8 mouse cellular contexts compared by ENCODE assay signal in genomic region chr5:113773664-113774063, GRCm38 (mm10). TPM values are rescaled to one million over a fixed set of nuclear protein-coding genes. Genes with fewer than 3 reads are reported as not detected.
DNase-seq lines count a peak whose midpoint lies in the region; ATAC-seq lines count a peak whose summit lies in the region.

No protein-coding gene starts in this region.

- no peak for ATAC-seq in embryonic facial prominence, embryonic 14.5 days (ENCODE audit: low read depth)
- ATAC-seq in limb, embryonic 13.5 days (ENCODE audit: low FRiP score, low read depth), result no peak
- ATAC-seq in midbrain, embryonic 15.5 days (replicated peaks), result no peak

- peaks cover 10% of the 10 kb centered on the region for H3K4me1 ChIP-seq in embryonic facial prominence, embryonic 14.5 days (ENCODE audit: control insufficient read depth, insufficient read depth, low read length)
- peaks cover 31% of the 10 kb centered on the region for H3K4me1 ChIP-seq in limb, embryonic 13.5 days
- H3K4me1 ChIP-seq in midbrain, embryonic 15.5 days, result peaks cover 32% of the 10 kb centered on the region

- H3K36me3 ChIP-seq in embryonic facial prominence, embryonic 14.5 days (ENCODE audit: control insufficient read depth, insufficient read depth, low read length), result peaks cover 36% of the 10 kb centered on the region
- peaks cover 50% of the 10 kb centered on the region for H3K36me3 ChIP-seq in limb, embryonic 13.5 days
- H3K36me3 ChIP-seq in midbrain, embryonic 15.5 days (replicated peaks), result peaks cover 22% of the 10 kb centered on the region

- H3K27ac ChIP-seq in embryonic facial prominence, embryonic 14.5 days (replicated peaks; ENCODE audit: low read depth, low read length), result no peak overlapping the region
- no peak overlapping the region; the same call in 1 of the 2 replicates for H3K27ac ChIP-seq in limb, embryonic 13.5 days
- H3K27ac ChIP-seq in midbrain, embryonic 15.5 days, result no peak overlapping the region

- H3K4me2 ChIP-seq in embryonic facial prominence, embryonic 14.5 days (ENCODE audit: low read depth, low read length), result peak overlapping the region; percentile 97
- peak overlapping the region; percentile 94 for H3K4me2 ChIP-seq in limb, embryonic 13.5 days (replicated peaks)
- H3K4me2 ChIP-seq in midbrain, embryonic 15.5 days, result peak overlapping the region; percentile 78

- under 1% methylated on average over 7 of the region's 7 CpGs for WGBS in embryonic facial prominence, embryonic 14.5 days
- 1% methylated on average over 7 of the region's 7 CpGs for WGBS in limb, embryonic 13.5 days
- WGBS in midbrain, embryonic 15.5 days, result under 1% methylated on average over 7 of the region's 7 CpGs

- H3K9me3 ChIP-seq in embryonic facial prominence, embryonic 14.5 days (ENCODE audit: control insufficient read depth, low read length), result no peaks in the 10 kb centered on the region
- H3K9me3 ChIP-seq in limb, embryonic 13.5 days, result no peaks in the 10 kb centered on the region
- H3K9me3 ChIP-seq in midbrain, embryonic 15.5 days, result no peaks in the 10 kb centered on the region

- peak overlapping the region; percentile 99 for H3K4me3 ChIP-seq in embryonic facial prominence, embryonic 14.5 days (ENCODE audit: low read depth, low read length)
- H3K4me3 ChIP-seq in limb, embryonic 13.5 days, result peak overlapping the region; percentile 99
- peak overlapping the region; percentile 97 for H3K4me3 ChIP-seq in midbrain, embryonic 15.5 days

- DNase-seq in 416B (ENCODE audit: low read depth), result peak; percentile 93
- DNase-seq in adrenal gland, postnatal 36 days, result peak; percentile 96 to 97
- DNase-seq in embryonic facial prominence, embryonic 14.5 days (ENCODE audit: low spot score), result peak; percentile 86
- peak; percentile 87 for DNase-seq in heart, adult 8-10 months (ENCODE audit: low spot score)
- DNase-seq in kidney, adult 8-10 months, result peak; percentile 76 to 92
- DNase-seq in spleen, adult 18-20 months, result peak; percentile 75 to 87

- H3K9ac ChIP-seq in embryonic facial prominence, embryonic 14.5 days (ENCODE audit: low read depth, low read length), result peak overlapping the region; percentile 75; the same call in 1 of the 2 replicates
- peak overlapping the region; percentile 81 for H3K9ac ChIP-seq in limb, embryonic 13.5 days
- no peak overlapping the region for H3K9ac ChIP-seq in midbrain, embryonic 15.5 days

- no peaks in the 10 kb centered on the region for H3K27me3 ChIP-seq in embryonic facial prominence, embryonic 14.5 days (replicated peaks; ENCODE audit: control insufficient read depth, insufficient read depth, low read length)
- no peaks in the 10 kb centered on the region for H3K27me3 ChIP-seq in limb, embryonic 13.5 days
- H3K27me3 ChIP-seq in midbrain, embryonic 15.5 days (replicated peaks), result no peaks in the 10 kb centered on the region

RNA-seq across cellular contexts. Expression of gene Iscu, which starts 1.1 kb away (rescaled TPM):
- 100 to 1,000 TPM; 612 to 984 TPM for total RNA-seq in adrenal gland, postnatal 36 days (2021)
- 103 and 107 TPM in 2 replicates for polyA plus RNA-seq in embryonic facial prominence, embryonic 14.5 days (2014; fragmentation: Nextera tagmentation; extraction: Ambion mirVana)
- total RNA-seq in heart, adult 8-10 months (2022), result 100 to 1,000 TPM; 195 to 224 (median 212) TPM
- polyA plus RNA-seq in limb, embryonic 13.5 days (2015; fragmentation: Nextera tagmentation; extraction: Ambion mirVana), result 96.3 and 98.5 TPM in 2 replicates
- polyA plus RNA-seq in midbrain, embryonic 15.5 days (2015; fragmentation: Nextera tagmentation; extraction: Ambion mirVana), result 75.4 and 78.4 TPM in 2 replicates

RNA-seq across cellular contexts. Expression of gene Sart3, which starts 1.4 kb away (rescaled TPM):
- total RNA-seq in adrenal gland, postnatal 36 days (2021), result 10 to 100 TPM; 30.0 to 33.3 TPM
- 37.2 and 39.3 TPM in 2 replicates for polyA plus RNA-seq in embryonic facial prominence, embryonic 14.5 days (2014; fragmentation: Nextera tagmentation; extraction: Ambion mirVana)
- 10 to 100 TPM; 11.2 to 12.6 (median 12.2) TPM for total RNA-seq in heart, adult 8-10 months (2022)
- 59.8 and 60.2 TPM in 2 replicates for polyA plus RNA-seq in limb, embryonic 13.5 days (2015; fragmentation: Nextera tagmentation; extraction: Ambion mirVana)
- polyA plus RNA-seq in midbrain, embryonic 15.5 days (2015; fragmentation: Nextera tagmentation; extraction: Ambion mirVana), result 53.3 and 57.5 TPM in 2 replicates

RNA-seq across cellular contexts. Expression of gene Tmem119, which starts 26.7 kb away (rescaled TPM):
- 10 to 100 TPM in 1 of 2 experiments, 1 to 10 TPM in 1; 9.3 to 14.1 TPM for total RNA-seq in adrenal gland, postnatal 36 days (2021)
- 94.4 and 109 TPM in 2 replicates for polyA plus RNA-seq in embryonic facial prominence, embryonic 14.5 days (2014; fragmentation: Nextera tagmentation; extraction: Ambion mirVana)
- total RNA-seq in heart, adult 8-10 months (2022), result 1 to 10 TPM; 2.0 to 4.6 (median 2.7) TPM
- polyA plus RNA-seq in limb, embryonic 13.5 days (2015; fragmentation: Nextera tagmentation; extraction: Ambion mirVana), result 221 and 237 TPM in 2 replicates
- 5.7 and 6.3 TPM in 2 replicates for polyA plus RNA-seq in midbrain, embryonic 15.5 days (2015; fragmentation: Nextera tagmentation; extraction: Ambion mirVana)

RNA-seq across cellular contexts. Expression of gene Ficd, which starts 38.1 kb away (rescaled TPM):
- 10 to 100 TPM; 12.7 to 15.2 TPM for total RNA-seq in adrenal gland, postnatal 36 days (2021)
- polyA plus RNA-seq in embryonic facial prominence, embryonic 14.5 days (2014; fragmentation: Nextera tagmentation; extraction: Ambion mirVana), result 5.4 and 6.4 TPM in 2 replicates
- 10 to 100 TPM; 10.2 to 11.6 (median 10.8) TPM for total RNA-seq in heart, adult 8-10 months (2022)
- polyA plus RNA-seq in limb, embryonic 13.5 days (2015; fragmentation: Nextera tagmentation; extraction: Ambion mirVana), result 5.8 and 6.4 TPM in 2 replicates
- 10.4 and 10.7 TPM in 2 replicates for polyA plus RNA-seq in midbrain, embryonic 15.5 days (2015; fragmentation: Nextera tagmentation; extraction: Ambion mirVana)

RNA-seq across cellular contexts. Expression of gene 1700069L16Rik, which starts 49.1 kb away (rescaled TPM):
- total RNA-seq in adrenal gland, postnatal 36 days (2021), result not detected
- not detected in 2 replicates for polyA plus RNA-seq in embryonic facial prominence, embryonic 14.5 days (2014; fragmentation: Nextera tagmentation; extraction: Ambion mirVana)
- not detected for total RNA-seq in heart, adult 8-10 months (2022)
- polyA plus RNA-seq in limb, embryonic 13.5 days (2015; fragmentation: Nextera tagmentation; extraction: Ambion mirVana), result not detected in 2 replicates
- polyA plus RNA-seq in midbrain, embryonic 15.5 days (2015; fragmentation: Nextera tagmentation; extraction: Ambion mirVana), result not detected in 2 replicates

Comparison
In these comparisons a context has a peak if more than half of its experiments do, and no peak if none do; other contexts are left out.
1. RNA of gene Tmem119, which starts 26.7 kb away (polyA plus RNA-seq): 221 to 237 TPM in limb, embryonic 13.5 days and 94.4 to 109 TPM in embryonic facial prominence, embryonic 14.5 days; 5.7 to 6.3 TPM in midbrain, embryonic 15.5 days; every median in the first group is over 10 times any median in the second.
2. Peak in every context shown above with its lines, with median percentiles within 50 percentile points of each other: DNase-seq, H3K4me2 ChIP-seq and H3K4me3 ChIP-seq.